Mouse (Mus musculus): ENCODE data around the gene Cks1b.

Cks1b gene

GRCm38 (mm10) chr3:89395806-89396653 lies 22.2 kb downstream of the Cks1b start:
- peak in 1 of 2 experiments; percentile 64 for DNase-seq (ENCODE audit: low spot score in 2 of 2)

- DNase-seq (ENCODE audit: low spot score in 2 of 2): no peak
These were observed 22.8 kb downstream of the Cks1b start for GRCm38 (mm10) chr3:89395419-89395805.

GRCm38 (mm10) chr3:89394894-89395256 lies 23.3 kb downstream of the Cks1b start:
- peak; percentile 69 to 75 for DNase-seq (ENCODE audit: low spot score in 2 of 2)

- peak; percentile 84 to 88 for DNase-seq (ENCODE audit: low spot score in 2 of 2)
These were observed 23.9 kb downstream of the Cks1b start, which contains the start of gene Zbtb7b for GRCm38 (mm10) chr3:89394006-89394893. Gene Zbtb7b (minus strand): TSS chr3:89394776.

GRCm38 (mm10) chr3:89393605-89394004 lies 24.6 kb downstream of the Cks1b start:
- DNase-seq (ENCODE audit: low spot score in 2 of 2): peak; percentile 97 to 99

GRCm38 (mm10) chr3:89392871-89393311 lies 25.3 kb downstream of the Cks1b start:
- DNase-seq (ENCODE audit: low spot score in 2 of 2): peak in 1 of 2 experiments; percentile 51

GRCm38 (mm10) chr3:89391663-89392511 lies 26.3 kb downstream of the Cks1b start:
- DNase-seq (ENCODE audit: low spot score in 2 of 2): peak; percentile 67 to 69

- no peak for DNase-seq (ENCODE audit: low spot score in 2 of 2)
These were observed 27.2 kb downstream of the Cks1b start for GRCm38 (mm10) chr3:89390699-89391662.

GRCm38 (mm10) chr3:89390111-89390515 lies 28.1 kb downstream of the Cks1b start:
- DNase-seq (ENCODE audit: low spot score in 2 of 2): peak in 1 of 2 experiments; percentile 47

GRCm38 (mm10) chr3:89388901-89389740 lies 29.1 kb downstream of the Cks1b start:
- DNase-seq (ENCODE audit: low spot score in 2 of 2): no peak

GRCm38 (mm10) chr3:89388134-89388881 lies 29.9 kb downstream of the Cks1b start:
- peak in 1 of 2 experiments; percentile 41 for DNase-seq (ENCODE audit: low spot score in 2 of 2)

GRCm38 (mm10) chr3:89387632-89388031 lies 30.6 kb downstream of the Cks1b start:
- DNase-seq (ENCODE audit: low spot score in 2 of 2): peak in 1 of 2 experiments; percentile 49

- DNase-seq (ENCODE audit: low spot score in 2 of 2): no peak
These were observed 31.5 kb downstream of the Cks1b start for GRCm38 (mm10) chr3:89386438-89387420.

GRCm38 (mm10) chr3:89385451-89385850 lies 32.7 kb downstream of the Cks1b start:
- no peak for DNase-seq (ENCODE audit: low spot score in 2 of 2)

GRCm38 (mm10) chr3:89384331-89385076 lies 33.7 kb downstream of the Cks1b start:
- peak; percentile 75 to 77 for DNase-seq (ENCODE audit: low spot score in 2 of 2)

GRCm38 (mm10) chr3:89383651-89384255 lies 34.4 kb downstream of the Cks1b start:
- DNase-seq (ENCODE audit: low spot score in 2 of 2): no peak
